Mouse (Mus musculus) ES-Bruce4 (cell line): Measurements from ENCODE around the gene Fat3. TPM values are rescaled to one million over a fixed set of nuclear protein-coding genes. Genes with fewer than 3 reads are reported as not detected.

Source experiments
- H3K27ac ChIP-seq: 2 replicates; pipeline ENCODE4 v1.5.1; 2012; ENCODE audit warnings: low read length, inconsistent platforms; ENCODE audit not compliant: insufficient read depth
- H3K27me3 ChIP-seq: 2 replicates; pipeline ENCODE4 v1.6.1; 2012; ENCODE audit warnings: mild to moderate bottlenecking, low read length, inconsistent platforms; ENCODE audit not compliant: control insufficient read depth, poor library complexity, insufficient read depth, severe bottlenecking
- H3K36me3 ChIP-seq: 2 replicates; pipeline ENCODE4 v1.6.1; 2012; ENCODE audit warnings: inconsistent platforms, mild to moderate bottlenecking, low read length, moderate library complexity; ENCODE audit not compliant: control insufficient read depth, poor library complexity, insufficient read depth, severe bottlenecking
- H3K4me1 ChIP-seq: one replicate; pipeline ENCODE4 v1.8.1; 2011; ENCODE audit warnings: low read length; ENCODE audit not compliant: control insufficient read depth, insufficient read depth
- H3K4me3 ChIP-seq: 2 replicates; pipeline ENCODE4 v1.5.1; 2011; ENCODE audit warnings: low read depth, mild to moderate bottlenecking, low read length
- H3K9ac ChIP-seq: 2 replicates; pipeline ENCODE4 v1.6.1; 2012; ENCODE audit warnings: low read depth, mild to moderate bottlenecking, inconsistent platforms; ENCODE audit not compliant: poor library complexity, severe bottlenecking
- H3K9me3 ChIP-seq: replicated peaks from 2 replicates; pipeline ENCODE4 v1.6.1; 2012; ENCODE audit warnings: mild to moderate bottlenecking, low read length, inconsistent platforms; ENCODE audit not compliant: control insufficient read depth, poor library complexity, insufficient read depth, severe bottlenecking
- CTCF ChIP-seq: IDR thresholded peaks from one replicate; pipeline ENCODE4 v1.8.1; 2011; ENCODE audit warnings: low read depth, low read length
- EP300 ChIP-seq: IDR thresholded peaks from 2 replicates; pipeline ENCODE4 v1.6.1; 2011; ENCODE audit warnings: low read depth, low read length; ENCODE audit not compliant: insufficient read depth
- POLR2A ChIP-seq: IDR thresholded peaks from one replicate; pipeline ENCODE4 v1.8.1; 2011; ENCODE audit warnings: low read length; ENCODE audit not compliant: insufficient read depth
- polyA plus RNA-seq: library from polyadenylated mRNA; stranded (reverse); fragments of >200 nt; gene quantifications from 2 replicates; pipeline ENCODE4 v1.2.4, GENCODE M21; 2011; ENCODE audit warnings: low read depth; ENCODE audit not compliant: missing spikeins, insufficient read depth, insufficient read length

Gene Fat3
- polyA plus RNA-seq, 1 experiment: 0.12 TPM

- TF ChIP-seq CTCF (no peak), EP300 (no peak), POLR2A (no peak)
Measured at GRCm38 (mm10) chr9:16256577-16257207, 244.4 kb downstream of the Fat3 start.

GRCm38 (mm10) chr9:16246741-16247140 is 254.3 kb downstream of the Fat3 start:
- Histone ChIP-seq H3K9me3 (no peaks in the 10 kb centered on the region), H3K4me3 (no peak overlapping the region), H3K9ac (no peak overlapping the region), H3K27ac (no peak overlapping the region), H3K27me3 (no peaks in the 10 kb centered on the region), H3K4me1 (no peaks in the 10 kb centered on the region), H3K36me3 (no peaks in the 10 kb centered on the region)
- no peak for TF ChIP-seq EP300
- no peak for TF ChIP-seq CTCF
- TF ChIP-seq POLR2A: no peak

More at GRCm38 (mm10) chr9:16256577-16257207, 244.4 kb downstream of the Fat3 start:
- H3K9me3 ChIP-seq: no peaks in the 10 kb centered on the region
- H3K27ac ChIP-seq: no peak overlapping the region
- no peak overlapping the region for H3K9ac ChIP-seq
- no peaks in the 10 kb centered on the region for H3K27me3 ChIP-seq
- H3K4me1 ChIP-seq: no peaks in the 10 kb centered on the region
- H3K36me3 ChIP-seq: no peaks in the 10 kb centered on the region
- no peak overlapping the region for H3K4me3 ChIP-seq

- H3K9me3 ChIP-seq: no peaks in the 10 kb centered on the region
- no peaks in the 10 kb centered on the region for H3K27me3 ChIP-seq
- no peak overlapping the region for H3K27ac ChIP-seq
- TF ChIP-seq EP300 (no peak), CTCF (no peak), POLR2A (no peak)
- H3K36me3 ChIP-seq: no peaks in the 10 kb centered on the region
- no peak overlapping the region for H3K9ac ChIP-seq
- no peaks in the 10 kb centered on the region for H3K4me1 ChIP-seq
- no peak overlapping the region for H3K4me3 ChIP-seq
Measured at GRCm38 (mm10) chr9:16231575-16231974, 269.5 kb downstream of the Fat3 start.

GRCm38 (mm10) chr9:16228919-16229318 is 272.2 kb downstream of the Fat3 start:
- H3K4me1 ChIP-seq: no peaks in the 10 kb centered on the region
- no peak overlapping the region for H3K27ac ChIP-seq
- H3K36me3 ChIP-seq: no peaks in the 10 kb centered on the region
- H3K9me3 ChIP-seq: no peaks in the 10 kb centered on the region
- no peak for TF ChIP-seq POLR2A
- TF ChIP-seq EP300: no peak
- TF ChIP-seq CTCF: no peak
- no peak overlapping the region for H3K4me3 ChIP-seq
- no peaks in the 10 kb centered on the region for H3K27me3 ChIP-seq
- no peak overlapping the region for H3K9ac ChIP-seq

GRCm38 (mm10) chr9:16227398-16227797 is 273.7 kb downstream of the Fat3 start:
- Histone ChIP-seq H3K4me3 (no peak overlapping the region), H3K27ac (no peak overlapping the region), H3K27me3 (no peaks in the 10 kb centered on the region), H3K36me3 (no peaks in the 10 kb centered on the region), H3K9me3 (no peaks in the 10 kb centered on the region), H3K9ac (no peak overlapping the region), H3K4me1 (no peaks in the 10 kb centered on the region)
- no peak for TF ChIP-seq POLR2A
- no peak for TF ChIP-seq EP300
- TF ChIP-seq CTCF: no peak

GRCm38 (mm10) chr9:16226545-16226944 is 274.5 kb downstream of the Fat3 start:
- H3K9me3 ChIP-seq: no peaks in the 10 kb centered on the region

More at GRCm38 (mm10) chr9:16226545-16226944, 274.5 kb downstream of the Fat3 start:
- Histone ChIP-seq H3K4me3 (no peak overlapping the region), H3K36me3 (no peaks in the 10 kb centered on the region), H3K27ac (no peak overlapping the region), H3K4me1 (no peaks in the 10 kb centered on the region), H3K9ac (no peak overlapping the region), H3K27me3 (no peaks in the 10 kb centered on the region)
- TF ChIP-seq CTCF (no peak), POLR2A (no peak), EP300 (no peak)
